Mouse (Mus musculus) erythroblast, embryonic 14.5 days (primary cell): ENCODE data around the gene Capn2.

ENCODE experiments used
- GATA1 ChIP-seq: IDR thresholded peaks from 2 replicates; pipeline ENCODE4 v1.6.1; 2012; ENCODE audit warnings: low read length, inconsistent platforms, mixed read lengths
- TAL1 ChIP-seq: IDR thresholded peaks from 3 replicates; pipeline ENCODE4 v1.6.1; 2012; ENCODE audit warnings: low read length, inconsistent platforms, mixed read lengths

- no peak for TF ChIP-seq TAL1
- TF ChIP-seq GATA1: no peak
These were observed 1.9 kb upstream of the Capn2 start for GRCm38 (mm10) chr1:182519341-182519740.
